ENCODE assay signal across 21 mouse cellular contexts in the genomic region with DNA sequence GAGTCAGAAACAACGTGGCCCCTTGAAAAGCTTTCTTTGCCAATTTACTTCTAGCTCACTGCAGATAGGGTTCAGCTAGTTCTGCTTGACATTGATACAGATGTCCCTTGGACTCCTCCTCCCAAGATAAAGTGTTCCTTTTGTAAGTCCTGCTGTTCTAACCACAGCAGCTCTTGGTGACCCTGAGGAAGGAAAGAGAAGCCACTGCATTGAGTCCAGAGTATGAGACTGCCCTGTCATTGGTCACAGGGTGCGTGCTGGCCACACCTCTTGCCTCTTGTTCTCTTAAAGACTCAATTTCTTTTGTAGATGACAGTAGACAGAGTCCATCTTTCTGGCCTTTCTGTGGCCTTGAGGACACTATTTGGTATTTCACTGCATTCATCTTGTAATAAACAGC.
"Had no signal": no experiment of that assay in that cellular context is flagged by ENCODE, and none has a peak within 500 bp of the region (broad histone marks: within the 10 kb centered on the region; RNA-seq: fewer than 3 reads in every experiment).

No protein-coding gene starts in this region.

- ATAC-seq: midbrain, embryonic 15.5 days had no signal

- H3K4me1 ChIP-seq: liver, embryonic 13.5 days; neural tube, embryonic 12.5 days had no signal

- H3K27me3 ChIP-seq: liver, embryonic 13.5 days; midbrain, embryonic 12.5 days; midbrain, embryonic 15.5 days; neural tube, embryonic 12.5 days; neural tube, embryonic 15.5 days had no signal

- H3K36me3 ChIP-seq: liver, embryonic 13.5 days; midbrain, embryonic 12.5 days; midbrain, embryonic 15.5 days; neural tube, embryonic 12.5 days; neural tube, embryonic 15.5 days had no signal

- H3K9me3 ChIP-seq: liver, embryonic 13.5 days; midbrain, embryonic 12.5 days; midbrain, embryonic 15.5 days; neural tube, embryonic 12.5 days; neural tube, embryonic 15.5 days had no signal

- H3K27ac ChIP-seq: kidney, postnatal 0 days; layer of hippocampus, adult 2 months; left cerebral cortex, adult 2 months; liver, embryonic 13.5 days; midbrain, embryonic 12.5 days; midbrain, embryonic 15.5 days; neural tube, embryonic 12.5 days; neural tube, embryonic 15.5 days; stomach, postnatal 0 days had no signal

- H3K4me3 ChIP-seq: layer of hippocampus, adult 2 months; left cerebral cortex, adult 2 months; liver, embryonic 13.5 days; midbrain, embryonic 12.5 days; midbrain, embryonic 15.5 days; neural tube, embryonic 12.5 days; neural tube, embryonic 15.5 days had no signal

- DNase-seq: kidney, adult 18-20 months; kidney, adult 9 months; kidney, postnatal 25 days; layer of hippocampus, adult 9-11 months; layer of hippocampus, postnatal 36 days; liver, embryonic 13.5 days; lung, adult 2 months; lung, postnatal 14 days; lung, postnatal 4 days; right cerebral cortex, adult 18-20 months; right cerebral cortex, postnatal 14 days; right cerebral cortex, postnatal 4 days; thymus, postnatal 25 days had no signal
